Mouse (Mus musculus) stomach, postnatal 0 days (tissue): Measurements from ENCODE around the gene Camk2b.

Experiments
- CTCF ChIP-seq: IDR thresholded peaks from 2 replicates; pipeline ENCODE4 v1.5.1; 2016; ENCODE audit warnings: antibody characterized with exemption, low read depth, mild to moderate bottlenecking, moderate library complexity
- EP300 ChIP-seq: optimal IDR thresholded peaks from 2 replicates; pipeline ENCODE3; 2016; ENCODE audit warnings: antibody characterized with exemption

- TF ChIP-seq CTCF (no peak), EP300 (no peak)
Observed at GRCm38 (mm10) chr11:5980561-5980960, 85.6 kb downstream of the Camk2b start.
